Mouse (Mus musculus) liver, embryonic 14.5 days (tissue): ENCODE measurements around the gene Mef2c.

Source experiments
- CTCF ChIP-seq: IDR thresholded peaks from 2 replicates; pipeline ENCODE4 v1.5.1; 2016; ENCODE audit warnings: antibody characterized with exemption, low read depth, control low read depth
- EP300 ChIP-seq: IDR thresholded peaks from 2 replicates; pipeline ENCODE4 v1.6.1; 2016; ENCODE audit warnings: antibody characterized with exemption, low read depth

DNA sequence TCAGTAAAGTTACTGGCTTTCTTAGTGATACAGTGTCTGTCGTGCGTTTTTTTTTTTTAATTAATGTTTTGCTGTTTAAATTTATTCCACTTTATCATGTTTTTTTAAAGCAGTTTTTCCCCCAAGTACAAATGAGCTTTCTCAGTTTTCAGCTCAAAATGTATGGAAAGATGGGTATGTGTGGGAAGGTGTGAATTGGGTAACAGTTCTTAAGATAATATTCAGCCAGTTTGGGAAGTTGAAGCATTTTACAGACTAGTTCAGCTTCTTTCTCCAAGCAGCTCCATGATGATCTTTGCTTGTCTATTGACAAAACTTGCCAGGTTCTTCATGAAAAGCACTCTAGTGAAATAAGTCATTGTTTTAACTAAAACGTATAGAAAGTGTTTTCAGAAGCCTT is 163.2 kb downstream of the Mef2c start:
- TF ChIP-seq EP300: no peak
- no peak for TF ChIP-seq CTCF
